Mouse (Mus musculus) kidney, adult 2 months (tissue): ENCODE measurements around the gene Egfl7. TPM values are rescaled to one million over a fixed set of nuclear protein-coding genes. Genes with fewer than 3 reads are reported as not detected.

ENCODE experiments used
- DNase-seq: peaks from one replicate; pipeline ENCODE4 v3.0.0; 2021
- H3K27ac ChIP-seq: fragments of 200-500 bp; 2 replicates; pipeline ENCODE4 v1.5.1; 2012; ENCODE audit warnings: low read depth, low read length, control low read depth, inconsistent platforms; ENCODE audit not compliant: insufficient read depth
- H3K27me3 ChIP-seq: fragments of 200-500 bp; replicated peaks from 2 replicates; pipeline ENCODE4 v1.6.1; 2012; ENCODE audit warnings: mild to moderate bottlenecking, moderate library complexity, low read length, inconsistent platforms; ENCODE audit not compliant: control insufficient read depth, insufficient read depth
- H3K36me3 ChIP-seq: fragments of 200-500 bp; 2 replicates; pipeline ENCODE4 v1.6.1; 2012; ENCODE audit warnings: mild to moderate bottlenecking, moderate library complexity, low read length, inconsistent platforms; ENCODE audit not compliant: control insufficient read depth, insufficient read depth
- H3K4me1 ChIP-seq: fragments of 200-500 bp; 2 replicates; pipeline ENCODE4 v1.6.1; 2011; ENCODE audit warnings: low read length; ENCODE audit not compliant: control insufficient read depth, insufficient read depth
- H3K4me3 ChIP-seq: fragments of 200-500 bp; 2 replicates; pipeline ENCODE4 v1.5.1; 2011; ENCODE audit warnings: mild to moderate bottlenecking, low read depth, low read length, control low read depth; ENCODE audit not compliant: insufficient read depth
- CTCF ChIP-seq: fragments of 200-500 bp; conservative IDR thresholded peaks from 2 replicates; pipeline ENCODE4 v1.5.1; 2011; ENCODE audit warnings: low read depth, mild to moderate bottlenecking, control low read depth, low read length, moderate library complexity, mixed read lengths; ENCODE audit not compliant: insufficient read depth, insufficient read length
- POLR2A ChIP-seq: fragments of 200-500 bp; IDR thresholded peaks from one replicate; pipeline ENCODE4 v1.6.1; 2011; ENCODE audit warnings: low read depth, low read length, control low read depth
- WGBS: fragments of 180-500 bp; shearing (Covaris S2); methylation state at CpG from one replicate; pipeline ENCODE4 v1.1.7; 2018; 5-methylcytosine and 5-hydroxymethylcytosine counted together
- polyA plus RNA-seq: library from polyadenylated mRNA; depleted of rRNA; stranded (reverse); fragments of >200 nt; gene quantifications from 2 replicates; pipeline ENCODE4 v1.2.3, GENCODE M21; 2012

Egfl7 gene
- polyA plus RNA-seq, 1 experiment = 297 TPM

- Histone ChIP-seq H3K36me3 (no peaks in the 10 kb centered on the region), H3K27ac (no peak overlapping the region), H3K4me3 (no peak overlapping the region), H3K27me3 (no peaks in the 10 kb centered on the region), H3K4me1 (no peaks in the 10 kb centered on the region)
- TF ChIP-seq POLR2A (no peak), CTCF (no peak)
- no peak for DNase-seq
Observed at GRCm38 (mm10) chr2:26608781-26609180, 29.0 kb downstream of the Egfl7 start.

- Histone ChIP-seq H3K4me1 (no peaks in the 10 kb centered on the region), H3K27me3 (no peaks in the 10 kb centered on the region), H3K4me3 (no peak overlapping the region), H3K27ac (no peak overlapping the region), H3K36me3 (no peaks in the 10 kb centered on the region)
- TF ChIP-seq CTCF (no peak), POLR2A (no peak)
- peak; percentile 8 for DNase-seq
Observed at GRCm38 (mm10) chr2:26609261-26609661, 29.4 kb downstream of the Egfl7 start.

- DNase-seq = no peak
- 90% methylated on average over 3 of the region's 3 CpGs for WGBS
- no peak overlapping the region for H3K4me3 ChIP-seq
Observed at GRCm38 (mm10) chr2:26610526-26610925, 30.7 kb downstream of the Egfl7 start.

GRCm38 (mm10) chr2:26611054-26611453 is 31.2 kb downstream of the Egfl7 start:
- Histone ChIP-seq H3K36me3 (no peaks in the 10 kb centered on the region), H3K27ac (no peak overlapping the region), H3K27me3 (no peaks in the 10 kb centered on the region), H3K4me1 (no peaks in the 10 kb centered on the region; the same call in 1 of the 2 replicates), H3K4me3 (no peak overlapping the region)
- DNase-seq = no peak
- TF ChIP-seq POLR2A (no peak), CTCF (no peak)

More at GRCm38 (mm10) chr2:26610526-26610925, 30.7 kb downstream of the Egfl7 start:
- TF ChIP-seq CTCF (no peak), POLR2A (no peak)
- Histone ChIP-seq H3K36me3 (no peaks in the 10 kb centered on the region), H3K27ac (no peak overlapping the region), H3K4me1 (no peaks in the 10 kb centered on the region; the same call in 1 of the 2 replicates), H3K27me3 (no peaks in the 10 kb centered on the region)

- H3K27ac ChIP-seq = no peak overlapping the region
- H3K27me3 ChIP-seq = no peaks in the 10 kb centered on the region
- H3K4me3 ChIP-seq = no peak overlapping the region
- TF ChIP-seq POLR2A = no peak
- no peak for TF ChIP-seq CTCF
- no peaks in the 10 kb centered on the region for H3K36me3 ChIP-seq
- DNase-seq = no peak
- H3K4me1 ChIP-seq = no peaks in the 10 kb centered on the region; the same call in 1 of the 2 replicates
Observed at GRCm38 (mm10) chr2:26611896-26612295, 32.1 kb downstream of the Egfl7 start.

- H3K36me3 ChIP-seq = no peaks in the 10 kb centered on the region
- H3K27me3 ChIP-seq = no peaks in the 10 kb centered on the region
- no peak overlapping the region for H3K4me3 ChIP-seq
- WGBS = 64% methylated on average over 5 of the region's 5 CpGs
- no peak overlapping the region for H3K27ac ChIP-seq
- no peaks in the 10 kb centered on the region; the same call in 1 of the 2 replicates for H3K4me1 ChIP-seq
- no peak for DNase-seq
- TF ChIP-seq CTCF = no peak
- no peak for TF ChIP-seq POLR2A
Observed at GRCm38 (mm10) chr2:26614903-26615302, 35.1 kb downstream of the Egfl7 start.

- DNase-seq = no peak
- H3K4me1 ChIP-seq = no peaks in the 10 kb centered on the region; the same call in 1 of the 2 replicates
- H3K4me3 ChIP-seq = no peak overlapping the region
- no peak overlapping the region for H3K27ac ChIP-seq
- 82% methylated on average over 4 of the region's 4 CpGs for WGBS
- no peaks in the 10 kb centered on the region for H3K27me3 ChIP-seq
- no peak for TF ChIP-seq CTCF
- TF ChIP-seq POLR2A = no peak
- H3K36me3 ChIP-seq = no peaks in the 10 kb centered on the region
Observed at GRCm38 (mm10) chr2:26615459-26616124, 35.8 kb downstream of the Egfl7 start.
